Mouse (Mus musculus) liver, postnatal 0 days (tissue): ENCODE results near the gene Fbxw7. TPM values are rescaled to one million over a fixed set of nuclear protein-coding genes. Genes with fewer than 3 reads are reported as not detected.

Experiments
- ATAC-seq: fragments of 200-750 bp; cut with Nextera tagmentation; 2 replicates; pipeline ENCODE4 v1.8.0; 2017; ENCODE audit warnings: mild to moderate bottlenecking, moderate library complexity
- DNase-seq: peaks from one replicate; pipeline ENCODE4 v3.0.0-alpha.2; 2016
- H3K27ac ChIP-seq: fragments of 300-500 bp; sonication (generic); 2 replicates; pipeline ENCODE4 v1.5.1; 2014; ENCODE audit warnings: antibody characterized with exemption, moderate library complexity, mild to moderate bottlenecking, low read depth
- H3K27me3 ChIP-seq: fragments of 300-500 bp; sonication (generic); 2 replicates; pipeline ENCODE4 v1.6.1; 2014; ENCODE audit warnings: low read length, control low read depth, mixed read lengths; ENCODE audit not compliant: insufficient read depth
- H3K36me3 ChIP-seq: fragments of 300-500 bp; sonication (generic); replicated peaks from 2 replicates; pipeline ENCODE4 v1.6.1; 2014; ENCODE audit warnings: mild to moderate bottlenecking, control low read depth, low read length, moderate library complexity, mixed read lengths; ENCODE audit not compliant: insufficient read depth
- H3K4me1 ChIP-seq: fragments of 300-500 bp; sonication (generic); 2 replicates; pipeline ENCODE4 v1.6.1; 2014; ENCODE audit warnings: antibody characterized with exemption, mild to moderate bottlenecking, control low read depth; ENCODE audit not compliant: insufficient read depth
- H3K4me2 ChIP-seq: fragments of 300-500 bp; sonication (generic); 2 replicates; pipeline ENCODE4 v1.6.1; 2014; ENCODE audit warnings: low read depth, mild to moderate bottlenecking, low read length, moderate library complexity, mixed read lengths
- H3K4me3 ChIP-seq: fragments of 300-500 bp; sonication (generic); 2 replicates; pipeline ENCODE4 v1.5.1; 2014; ENCODE audit warnings: low read depth, low read length
- H3K9ac ChIP-seq: fragments of 300-500 bp; sonication (generic); replicated peaks from 2 replicates; pipeline ENCODE4 v1.6.1; 2014; ENCODE audit warnings: mild to moderate bottlenecking, moderate library complexity
- H3K9me3 ChIP-seq: fragments of 300-500 bp; sonication (generic); 2 replicates; pipeline ENCODE4 v1.6.1; 2016; ENCODE audit warnings: mild to moderate bottlenecking, control low read depth, low read length, mixed read lengths
- CTCF ChIP-seq: sonication (generic); IDR thresholded peaks from 2 replicates; pipeline ENCODE4 v1.5.1; 2016; ENCODE audit warnings: antibody characterized with exemption, low read depth
- EP300 ChIP-seq: IDR thresholded peaks from 2 replicates; pipeline ENCODE4 v1.6.1; 2016; ENCODE audit warnings: antibody characterized with exemption, low read depth, mild to moderate bottlenecking
- WGBS: fragments of 180-500 bp; shearing (Covaris S2); extraction: QIAGEN DNeasy Blood & Tissue Kit; methylation state at CpG from one replicate; pipeline ENCODE4 v1.1.7; 2014; ENCODE audit not compliant: insufficient replicate concordance; 5-methylcytosine and 5-hydroxymethylcytosine counted together
- polyA plus RNA-seq: library from polyadenylated mRNA; unstranded; fragments of >200 nt; fragmentation: Nextera tagmentation; extraction: Ambion mirVana; gene quantifications from 2 replicates; pipeline ENCODE4 v1.2.1, GENCODE M21; 2015

Fbxw7 gene
- polyA plus RNA-seq, 1 experiment from 2014 or later: 2.8 TPM

GRCm38 (mm10) chr3:84820654-84821201, 5.7 kb downstream of the Fbxw7 start:
- H3K4me1 ChIP-seq: peaks cover 9% of the 10 kb centered on the region
- H3K9me3 ChIP-seq: no peaks in the 10 kb centered on the region
- H3K36me3 ChIP-seq: 0 out of 2 replicates have a peak, but pooled peaks cover 3% of the 10 kb centered on the region
- 78% methylated on average over 2 of the region's 2 CpGs for WGBS
- TF ChIP-seq EP300: no peak
- TF ChIP-seq CTCF: no peak
- H3K27me3 ChIP-seq: no peaks in the 10 kb centered on the region
- DNase-seq (no peak), ATAC-seq (no peak)
- H3K9ac ChIP-seq: no peak overlapping the region
- H3K4me3 ChIP-seq: no peak overlapping the region
- H3K27ac ChIP-seq: no peak overlapping the region; the same call in 1 of the 2 replicates
- no peak overlapping the region for H3K4me2 ChIP-seq

GRCm38 (mm10) chr3:84825990-84826389, 10.9 kb downstream of the Fbxw7 start:
- Histone ChIP-seq H3K27me3 (no peaks in the 10 kb centered on the region), H3K4me3 (no peak overlapping the region), H3K9me3 (no peaks in the 10 kb centered on the region), H3K9ac (no peak overlapping the region), H3K4me2 (no peak overlapping the region), H3K27ac (peak overlapping the region; percentile 42; the same call in 1 of the 2 replicates), H3K36me3 (0 out of 2 replicates have a peak, but pooled peaks cover under 1% of the 10 kb centered on the region), H3K4me1 (peaks cover 3% of the 10 kb centered on the region)
- ATAC-seq (no peak), DNase-seq (no peak)
- WGBS: 28% methylated on average over 5 of the region's 5 CpGs
- no peak for TF ChIP-seq EP300
- TF ChIP-seq CTCF: no peak

GRCm38 (mm10) chr3:84826405-84826804, 11.3 kb downstream of the Fbxw7 start:
- Histone ChIP-seq H3K36me3 (no peaks in the 10 kb centered on the region), H3K27ac (0 out of 2 replicates have a peak overlapping the region, but pooled peaks have one; percentile 42), H3K27me3 (no peaks in the 10 kb centered on the region), H3K4me3 (no peak overlapping the region), H3K9ac (no peak overlapping the region), H3K4me2 (no peak overlapping the region), H3K9me3 (no peaks in the 10 kb centered on the region), H3K4me1 (peaks cover 3% of the 10 kb centered on the region)
- 56% methylated on average over 3 of the region's 3 CpGs for WGBS
- no peak for DNase-seq
- TF ChIP-seq EP300: no peak
- ATAC-seq: no peak

DNA sequence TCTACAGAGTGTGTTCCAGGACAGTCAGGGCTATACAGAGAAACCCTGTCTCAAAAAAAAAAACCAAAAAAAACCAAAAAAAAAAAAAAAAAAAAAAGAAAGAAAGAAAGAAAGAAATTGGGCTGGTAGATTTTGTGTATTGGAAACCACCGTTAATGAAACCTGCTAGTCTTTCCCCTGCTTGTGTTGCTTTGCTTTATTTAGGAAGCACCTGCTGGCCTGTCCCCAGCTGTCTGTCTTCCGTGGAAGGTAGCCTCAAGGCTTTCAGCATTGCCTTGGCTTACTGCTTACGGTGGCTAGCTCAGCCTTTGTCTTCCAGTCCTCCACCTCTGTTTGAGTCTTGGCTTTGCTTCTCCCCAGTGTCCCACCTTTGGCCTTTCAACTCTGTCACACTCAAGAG, 11.9 kb downstream of the Fbxw7 start:
- TF ChIP-seq CTCF (no peak), EP300 (no peak)
- peaks cover 6% of the 10 kb centered on the region for H3K4me1 ChIP-seq
- DNase-seq: no peak
- ATAC-seq: no peak
- no peaks in the 10 kb centered on the region for H3K36me3 ChIP-seq
- H3K9ac ChIP-seq: no peak overlapping the region
- no peaks in the 10 kb centered on the region for H3K27me3 ChIP-seq
- no peak overlapping the region for H3K4me3 ChIP-seq
- no peak overlapping the region for H3K4me2 ChIP-seq
- WGBS: 69% methylated on average over 3 of the region's 3 CpGs
- H3K27ac ChIP-seq: peak overlapping the region; percentile 48
- H3K9me3 ChIP-seq: no peaks in the 10 kb centered on the region

DNA sequence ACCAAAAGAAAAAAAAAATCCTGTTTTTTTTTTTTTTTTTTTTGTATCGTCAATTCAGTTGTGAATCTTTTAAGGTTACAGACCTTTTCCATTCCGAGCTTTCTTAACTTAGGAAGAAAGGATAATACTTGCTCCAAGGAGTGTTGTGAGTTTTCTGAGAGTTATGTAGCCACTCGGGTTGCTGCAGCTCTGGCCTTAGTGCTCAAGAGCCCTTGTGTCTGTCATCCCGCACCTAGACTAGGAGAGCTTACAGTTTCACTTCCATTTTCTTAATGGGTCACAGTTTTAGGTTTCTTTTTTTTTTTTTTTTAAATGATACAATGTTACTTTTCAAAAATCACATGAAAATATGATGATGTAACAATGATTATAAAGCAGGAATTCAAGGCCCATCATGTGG, 12.5 kb downstream of the Fbxw7 start:
- Histone ChIP-seq H3K27me3 (no peaks in the 10 kb centered on the region), H3K4me2 (no peak overlapping the region), H3K9me3 (no peaks in the 10 kb centered on the region), H3K4me3 (no peak overlapping the region), H3K9ac (no peak overlapping the region), H3K27ac (no peak overlapping the region), H3K4me1 (peaks cover 6% of the 10 kb centered on the region), H3K36me3 (no peaks in the 10 kb centered on the region)
- TF ChIP-seq CTCF (no peak), EP300 (no peak)
- no peak for DNase-seq
- no peak for ATAC-seq
- 67% methylated on average over 4 of the region's 4 CpGs for WGBS

DNA sequence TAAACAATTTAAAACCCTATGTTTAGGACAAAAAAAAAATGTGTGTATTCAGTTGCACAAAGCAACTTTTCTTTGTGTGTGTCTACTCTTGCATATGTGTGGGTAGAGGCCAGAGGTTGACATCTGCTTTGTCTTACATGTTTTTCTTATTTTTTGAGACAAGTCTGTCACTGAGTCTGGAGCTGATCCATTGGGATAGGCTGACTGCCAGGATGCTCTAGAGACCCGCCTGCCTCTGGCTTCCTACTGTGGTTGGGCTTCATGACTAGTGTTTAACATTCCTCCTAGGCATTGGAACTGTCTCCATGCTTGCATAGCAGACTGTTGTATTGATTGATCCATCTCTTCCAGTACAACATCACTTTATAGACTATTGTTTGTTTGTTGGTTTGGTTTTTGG, 14.3 kb downstream of the Fbxw7 start:
- DNase-seq: no peak
- H3K27me3 ChIP-seq: no peaks in the 10 kb centered on the region
- peaks cover 6% of the 10 kb centered on the region for H3K4me1 ChIP-seq
- no peaks in the 10 kb centered on the region for H3K9me3 ChIP-seq
- H3K9ac ChIP-seq: no peak overlapping the region
- no peak overlapping the region for H3K4me2 ChIP-seq
- H3K27ac ChIP-seq: no peak overlapping the region
- H3K36me3 ChIP-seq: no peaks in the 10 kb centered on the region
- no peak for TF ChIP-seq EP300
- no peak overlapping the region for H3K4me3 ChIP-seq
- ATAC-seq: no peak
- WGBS: 86% methylated on average over 1 of the region's 1 CpGs

GRCm38 (mm10) chr3:84836029-84836428, 21.0 kb downstream of the Fbxw7 start:
- TF ChIP-seq CTCF (no peak), EP300 (no peak)
- DNase-seq: no peak
- Histone ChIP-seq H3K4me3 (no peak overlapping the region), H3K27ac (no peak overlapping the region), H3K9ac (no peak overlapping the region), H3K27me3 (no peaks in the 10 kb centered on the region), H3K4me1 (0 out of 2 replicates have a peak, but pooled peaks cover 2% of the 10 kb centered on the region), H3K4me2 (no peak overlapping the region), H3K9me3 (no peaks in the 10 kb centered on the region), H3K36me3 (no peaks in the 10 kb centered on the region)
- ATAC-seq: no peak
- WGBS: 60% methylated on average over 5 of the region's 5 CpGs
